Mouse (Mus musculus) cerebellum, adult 11-12 months (tissue): ENCODE data around the gene Vmn1r82.

Experiments
- DNase-seq: peaks from one replicate; pipeline ENCODE4 v3.0.0; 2022

Vmn1r82 gene

DNA sequence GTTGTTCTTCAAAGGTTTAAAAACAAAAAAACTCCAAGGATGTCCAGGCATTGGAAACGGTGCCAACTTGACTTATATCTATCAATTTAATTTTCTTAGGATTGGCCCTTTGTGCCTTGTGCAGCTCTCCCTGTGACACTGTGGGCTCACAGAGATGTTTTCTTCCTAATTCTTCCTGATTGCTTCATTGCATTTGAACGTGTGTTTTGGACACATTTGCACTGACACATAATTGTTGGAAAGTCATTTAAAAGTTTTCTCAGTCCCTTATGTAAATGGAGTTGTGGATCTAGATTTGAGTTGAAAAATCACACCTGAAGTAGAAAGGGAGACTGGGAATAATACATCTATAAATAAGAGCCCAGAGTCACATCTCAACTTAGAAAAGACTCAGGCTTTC, at the start of gene Vmn1r82:
Gene Vmn1r82, plus strand, starts transcription at position 301 of the 400 bp plus-strand sequence.
- no peak for DNase-seq

DNA sequence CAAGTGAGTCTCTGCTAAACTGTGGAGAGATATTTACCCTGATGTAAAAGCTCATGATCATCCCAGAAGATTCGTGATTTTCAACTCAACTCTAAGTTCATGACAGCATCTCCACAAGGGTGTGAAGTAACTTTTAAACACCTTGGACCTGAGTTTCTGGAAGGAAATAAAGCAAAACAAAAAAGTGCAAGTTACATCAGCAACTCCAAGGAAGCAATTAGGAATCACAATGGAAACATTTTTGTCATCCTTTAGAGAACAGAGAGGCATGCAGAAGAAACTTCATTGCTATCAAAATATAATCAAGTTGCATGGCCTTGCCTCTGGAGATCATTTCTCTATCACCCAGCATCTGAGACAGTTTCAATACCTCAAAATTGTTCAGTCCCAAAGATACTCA, 32.1 kb upstream of the Vmn1r82 start, which contains the start of gene Vmn1r81:
Gene Vmn1r81, minus strand, starts transcription at position 101 of the 400 bp plus-strand sequence.
- DNase-seq, result no peak

GRCm38 (mm10) chr7:12329381-12329780, 29.2 kb downstream of the Vmn1r82 start, which contains the start of gene Vmn1r83:
Gene Vmn1r83 (minus strand): TSS chr7:12329481.
- no peak for DNase-seq
